21 mouse cellular contexts compared by ENCODE assay signal in the genomic region with DNA sequence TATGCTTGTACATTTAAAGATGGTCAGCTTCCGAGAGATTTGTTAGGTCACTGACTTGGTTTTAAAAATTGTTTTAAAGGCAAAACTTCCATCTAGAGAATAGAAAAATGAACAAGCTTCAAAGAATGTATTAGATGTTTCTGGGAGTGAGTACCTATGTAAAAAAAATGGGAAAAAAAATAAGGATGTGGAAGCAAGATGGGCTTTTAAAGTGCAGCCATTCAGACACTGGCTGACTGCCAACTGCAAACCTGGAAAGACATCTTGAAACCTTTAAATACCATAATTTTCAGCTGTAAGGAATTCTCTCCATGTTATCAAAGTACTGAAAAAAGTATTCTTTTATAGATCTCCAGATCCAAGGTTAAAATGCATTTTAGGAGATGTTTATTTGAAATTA.
"Had no signal": no experiment of that assay in that cellular context is flagged by ENCODE, and none has a peak within 500 bp of the region (broad histone marks: within the 10 kb centered on the region; RNA-seq: fewer than 3 reads in every experiment).

No protein-coding gene starts in this region.

- ATAC-seq: liver, embryonic 12.5 days; lung, postnatal 0 days; midbrain, embryonic 15.5 days had no signal

- H3K4me1 ChIP-seq: liver, embryonic 12.5 days; liver, embryonic 15.5 days; midbrain, embryonic 15.5 days; stomach, embryonic 15.5 days had no signal

- H3K4me3 ChIP-seq: liver, embryonic 12.5 days; liver, embryonic 15.5 days; midbrain, embryonic 12.5 days; midbrain, embryonic 15.5 days; neural tube, embryonic 12.5 days; neural tube, embryonic 15.5 days; stomach, embryonic 15.5 days had no signal

- H3K27ac ChIP-seq: liver, embryonic 12.5 days; liver, embryonic 15.5 days; macrophage; midbrain, embryonic 12.5 days; midbrain, embryonic 15.5 days; neural tube, embryonic 12.5 days; neural tube, embryonic 15.5 days; stomach, embryonic 15.5 days had no signal

- H3K9ac ChIP-seq: liver, embryonic 12.5 days; liver, embryonic 15.5 days; midbrain, embryonic 12.5 days; midbrain, embryonic 15.5 days; neural tube, embryonic 12.5 days; neural tube, embryonic 15.5 days; stomach, embryonic 15.5 days had no signal

- H3K4me2 ChIP-seq: liver, embryonic 12.5 days; liver, embryonic 15.5 days; midbrain, embryonic 12.5 days; midbrain, embryonic 15.5 days; neural tube, embryonic 12.5 days; neural tube, embryonic 15.5 days; stomach, embryonic 15.5 days had no signal

- DNase-seq: kidney, adult 18-20 months; kidney, adult 9 months; kidney, postnatal 14 days; kidney, postnatal 4 days; layer of hippocampus, adult 9-11 months; liver; lung, adult 2 months; right cerebral cortex, adult 18-20 months; right cerebral cortex, postnatal 14 days; right cerebral cortex, postnatal 4 days; thymus, adult 18-20 months; thymus, postnatal 36 days had no signal

- H3K27me3 ChIP-seq: liver, embryonic 12.5 days; liver, embryonic 15.5 days; midbrain, embryonic 12.5 days; midbrain, embryonic 15.5 days; neural tube, embryonic 12.5 days; neural tube, embryonic 15.5 days; stomach, embryonic 15.5 days had no signal

- H3K36me3 ChIP-seq: liver, embryonic 12.5 days; liver, embryonic 15.5 days; midbrain, embryonic 12.5 days; midbrain, embryonic 15.5 days; neural tube, embryonic 12.5 days; neural tube, embryonic 15.5 days; stomach, embryonic 15.5 days had no signal

- H3K9me3 ChIP-seq: liver, embryonic 12.5 days; liver, embryonic 15.5 days; midbrain, embryonic 12.5 days; midbrain, embryonic 15.5 days; neural tube, embryonic 12.5 days; neural tube, embryonic 15.5 days; stomach, embryonic 15.5 days had no signal
